Mouse (Mus musculus): Measurements from ENCODE around the gene Prkag1. TPM values are rescaled to one million over a fixed set of nuclear protein-coding genes. Genes with fewer than 3 reads are reported as not detected.

Gene Prkag1
- polyA plus RNA-seq, 1 experiment from 2014 or later = 95.9 TPM

DNA sequence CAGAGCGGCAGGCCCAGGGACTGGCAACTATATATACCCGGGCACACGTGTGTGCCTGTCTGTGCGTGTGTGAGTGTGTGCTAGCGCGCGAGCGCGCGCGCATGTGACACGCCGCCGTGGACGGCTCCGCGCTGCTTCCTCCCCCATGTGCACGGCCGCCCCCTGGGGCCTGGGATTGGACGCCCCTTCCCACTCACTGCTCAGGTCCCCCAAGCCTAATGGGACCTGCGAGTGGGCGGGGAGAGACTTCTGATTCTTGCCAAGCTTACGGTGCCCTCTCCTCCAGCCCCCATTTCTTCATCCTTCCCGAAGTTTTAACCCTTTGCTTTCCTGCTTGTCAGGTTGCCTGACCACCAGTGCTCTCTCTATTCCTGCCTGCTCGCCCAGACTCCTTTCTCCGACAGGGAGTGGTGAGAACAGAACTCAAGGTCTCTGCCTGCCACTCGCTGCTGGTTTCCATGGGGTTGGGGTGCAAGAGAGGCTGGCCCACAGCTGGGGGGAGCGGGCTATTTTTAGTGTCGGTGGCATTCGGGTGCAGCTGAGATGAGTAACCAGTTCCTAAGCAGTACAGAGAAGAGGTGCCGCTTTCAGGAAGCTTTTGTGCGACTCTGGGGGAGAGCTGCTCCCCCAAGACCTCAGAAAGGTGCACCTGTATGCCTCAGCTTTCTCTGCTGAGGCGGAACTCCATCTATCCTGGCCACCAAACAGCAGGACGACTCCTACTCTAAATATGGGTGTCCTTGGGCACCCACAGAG, 23.2 kb downstream of the Prkag1 start:
- WGBS = under 1% methylated on average over 34 of the region's 34 CpGs
- Histone ChIP-seq H3K27me3 (peaks cover 80% of the 10 kb centered on the region), H3K4me1 (peaks cover 48% of the 10 kb centered on the region)

DNA sequence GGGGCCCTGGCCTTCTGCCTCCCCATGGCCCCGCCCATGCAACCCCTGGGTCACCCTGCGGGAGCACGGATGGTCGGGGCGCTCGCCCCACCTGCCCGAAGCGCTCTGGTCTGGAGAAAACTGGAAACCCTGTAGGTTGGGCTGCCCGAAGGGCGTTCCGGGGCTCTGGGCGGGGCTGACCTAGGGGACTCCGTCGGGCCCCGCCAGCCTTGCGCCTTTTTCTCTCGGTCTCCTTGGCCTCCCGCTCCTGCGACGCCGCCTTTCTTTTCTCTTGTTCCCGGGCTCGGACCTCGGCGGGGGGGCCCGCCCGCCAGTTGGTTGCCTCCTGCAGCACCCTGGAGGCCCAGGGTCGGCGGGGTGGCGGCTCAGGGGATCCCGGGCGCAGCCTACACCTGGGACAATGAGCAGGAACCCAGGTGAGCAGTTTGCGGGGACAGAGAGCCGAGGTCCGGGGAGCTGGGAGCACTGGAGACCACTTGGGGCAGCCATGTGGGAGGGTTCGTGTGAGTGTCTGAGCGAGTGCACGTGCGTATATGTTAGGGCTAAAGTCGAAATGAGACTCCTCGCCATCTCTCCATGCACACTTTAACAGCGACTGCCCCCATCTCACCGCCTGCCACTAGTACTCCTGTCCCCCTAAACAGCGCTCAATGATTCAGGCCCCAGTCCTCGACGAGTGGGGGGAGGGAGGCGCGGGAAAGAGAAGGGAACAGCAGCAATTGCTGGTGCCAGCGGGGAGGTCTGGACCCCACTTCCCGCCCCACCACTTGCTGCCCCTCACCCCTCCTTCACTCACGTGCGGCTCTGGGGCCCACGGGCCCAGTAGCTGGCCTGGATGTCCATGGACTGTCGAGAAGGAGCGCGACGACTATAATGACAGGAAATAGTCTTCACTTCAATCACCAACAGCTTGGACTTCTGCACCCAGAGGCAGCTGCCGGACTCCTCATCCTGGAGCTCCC, 24.2 kb downstream of the Prkag1 start:
- peaks cover 9% of the 10 kb centered on the region; the same call in 1 of the 2 replicates for H3K36me3 ChIP-seq (ENCODE audit: poor library complexity, severe bottlenecking)
- no peak for ATAC-seq
- H3K9ac ChIP-seq = peak overlapping the region; percentile 46; the same call in 1 of the 2 replicates
- peaks cover 48% of the 10 kb centered on the region for H3K4me1 ChIP-seq
- H3K4me3 ChIP-seq = peak overlapping the region; percentile 43
- peaks cover 90% of the 10 kb centered on the region for H3K27me3 ChIP-seq
- H3K27ac ChIP-seq = no peak overlapping the region
- WGBS = under 1% methylated on average over 58 of the region's 58 CpGs
- H3K9me3 ChIP-seq (replicated peaks) = no peaks in the 10 kb centered on the region
- H3K4me2 ChIP-seq = peak overlapping the region; percentile 70

More for the DNA sequence above, 23.2 kb downstream of the Prkag1 start:
- H3K27ac ChIP-seq = no peak overlapping the region
- H3K9ac ChIP-seq = peak overlapping the region; percentile 51
- peak; percentile 53; the same call in 1 of the 2 replicates for ATAC-seq
- H3K36me3 ChIP-seq (ENCODE audit: poor library complexity, severe bottlenecking) = peaks cover 18% of the 10 kb centered on the region
- H3K9me3 ChIP-seq (replicated peaks) = no peaks in the 10 kb centered on the region
- H3K4me2 ChIP-seq = peak overlapping the region; percentile 70
- H3K4me3 ChIP-seq = peak overlapping the region; percentile 43

DNA sequence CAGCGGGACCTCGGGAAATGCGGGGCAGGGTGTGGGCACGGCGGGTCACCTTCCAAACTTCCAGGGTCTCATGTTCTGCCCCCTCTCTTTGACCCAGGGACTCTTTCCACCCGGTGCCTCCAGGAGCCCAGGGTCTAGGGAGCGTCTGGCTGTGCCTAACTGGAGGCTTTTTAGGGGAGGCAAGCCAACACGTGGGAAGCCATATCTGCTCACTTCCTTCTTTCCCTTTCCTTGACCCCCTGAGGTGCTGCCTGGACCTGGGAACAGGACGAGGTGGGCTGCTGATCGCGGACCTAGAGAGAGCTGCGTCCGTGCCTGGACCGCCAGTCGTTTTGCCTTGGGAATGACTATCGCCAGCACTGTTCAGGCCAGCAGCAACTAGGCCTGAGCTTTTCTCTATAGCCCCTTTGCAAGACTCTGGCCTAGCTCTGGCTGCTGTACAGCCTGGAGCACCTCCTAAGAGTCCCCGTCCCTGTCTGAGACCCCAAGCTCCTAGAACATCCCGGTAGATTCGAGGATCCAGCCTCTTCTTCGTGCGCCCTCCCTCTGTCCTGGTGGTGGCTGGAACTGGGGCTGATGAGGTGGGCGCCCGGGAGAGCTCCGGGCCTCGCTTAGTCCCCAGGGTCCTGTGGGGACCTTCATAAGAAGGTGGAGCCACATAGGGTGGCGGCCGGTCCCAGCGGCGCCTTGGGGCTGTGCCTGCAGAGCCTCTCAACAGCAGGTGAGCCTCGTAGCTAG, 25.1 kb downstream of the Prkag1 start:
- Histone ChIP-seq H3K4me2 (peak overlapping the region; percentile 71), H3K27ac (no peak overlapping the region), H3K4me3 (peak overlapping the region; percentile 43), H3K27me3 (peaks cover 98% of the 10 kb centered on the region), H3K9me3 (replicated peaks) (no peaks in the 10 kb centered on the region), H3K9ac (no peak overlapping the region), H3K4me1 (peaks cover 48% of the 10 kb centered on the region), H3K36me3 (ENCODE audit: poor library complexity, severe bottlenecking) (0 out of 2 replicates have a peak, but pooled peaks cover 3% of the 10 kb centered on the region)
- 2% methylated on average over 30 of the region's 30 CpGs for WGBS
- ATAC-seq = no peak

DNA sequence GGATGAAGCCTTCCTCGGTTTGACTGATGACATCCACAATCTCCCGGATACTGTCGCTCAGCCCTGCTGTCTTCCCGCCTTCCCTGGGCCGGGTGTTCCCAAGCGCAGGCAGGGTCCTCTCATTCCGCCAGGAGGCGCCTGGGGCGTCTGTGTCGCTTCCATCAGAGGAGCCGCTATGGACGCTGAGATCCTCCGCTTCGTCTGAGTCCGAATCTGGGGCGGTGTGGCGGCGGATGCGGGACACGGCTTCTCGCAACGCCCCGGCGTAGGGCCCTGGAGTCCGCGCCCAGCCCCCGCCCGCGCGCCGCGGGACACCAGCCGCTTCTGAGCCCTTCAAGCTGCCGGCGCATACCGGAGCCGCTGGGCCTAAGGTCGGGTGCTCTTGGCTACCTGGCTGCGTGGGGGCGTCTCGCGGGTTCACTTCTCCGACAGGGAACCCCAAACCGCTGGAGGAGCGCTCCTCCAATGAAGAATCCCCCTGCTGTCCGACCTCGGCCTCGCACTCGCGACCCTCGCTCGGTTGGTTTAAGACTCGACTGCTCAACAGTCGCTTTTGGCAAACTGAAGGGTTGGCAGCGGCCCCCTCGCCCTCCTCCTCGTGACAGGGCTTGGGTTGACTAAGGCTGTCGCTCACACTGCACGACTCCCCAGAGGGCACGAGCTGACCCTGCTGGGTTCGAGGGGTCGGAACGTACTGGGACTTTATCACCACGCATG, 25.8 kb downstream of the Prkag1 start:
- WGBS = under 1% methylated on average over 64 of the region's 64 CpGs
- H3K4me1 ChIP-seq = peaks cover 48% of the 10 kb centered on the region

DNA sequence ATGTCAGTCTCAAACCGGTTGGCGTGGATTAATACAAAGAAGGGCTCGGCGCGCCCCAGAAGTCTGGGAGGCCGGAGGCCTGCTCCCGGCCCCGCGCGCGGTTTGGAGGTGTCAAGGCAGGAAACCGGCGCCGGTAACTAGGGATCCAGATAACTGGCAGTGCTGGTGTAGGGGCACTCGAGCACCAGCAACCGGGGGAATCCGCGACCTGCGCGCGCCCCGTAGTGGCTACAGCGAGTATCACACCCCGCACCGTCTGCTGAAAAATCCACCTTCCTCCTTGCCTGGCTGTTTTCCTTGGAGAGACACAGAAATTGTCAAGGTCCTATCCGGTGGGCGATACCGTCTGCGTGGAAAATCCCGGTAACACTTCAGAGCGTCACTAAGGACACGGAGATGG, 27.3 kb downstream of the Prkag1 start:
- WGBS = under 1% methylated on average over 32 of the region's 32 CpGs
- Histone ChIP-seq H3K27me3 (peaks cover 100% of the 10 kb centered on the region), H3K9me3 (replicated peaks) (no peaks in the 10 kb centered on the region), H3K4me2 (peak overlapping the region; percentile 40), H3K4me3 (peak overlapping the region; percentile 6; the same call in 1 of the 2 replicates), H3K36me3 (ENCODE audit: poor library complexity, severe bottlenecking) (no peaks in the 10 kb centered on the region), H3K9ac (no peak overlapping the region), H3K27ac (no peak overlapping the region), H3K4me1 (peaks cover 48% of the 10 kb centered on the region)
- peak; percentile 50; the same call in 1 of the 2 replicates for ATAC-seq

More for the DNA sequence above, 25.8 kb downstream of the Prkag1 start:
- H3K4me2 ChIP-seq = peak overlapping the region; percentile 71
- no peaks in the 10 kb centered on the region for H3K36me3 ChIP-seq (ENCODE audit: poor library complexity, severe bottlenecking)
- H3K27ac ChIP-seq = no peak overlapping the region
- peak overlapping the region; percentile 43 for H3K4me3 ChIP-seq
- ATAC-seq = peak; percentile 55
- H3K9me3 ChIP-seq (replicated peaks) = no peaks in the 10 kb centered on the region
- H3K27me3 ChIP-seq = peaks cover 99% of the 10 kb centered on the region
- H3K9ac ChIP-seq = peak overlapping the region; percentile 66

DNA sequence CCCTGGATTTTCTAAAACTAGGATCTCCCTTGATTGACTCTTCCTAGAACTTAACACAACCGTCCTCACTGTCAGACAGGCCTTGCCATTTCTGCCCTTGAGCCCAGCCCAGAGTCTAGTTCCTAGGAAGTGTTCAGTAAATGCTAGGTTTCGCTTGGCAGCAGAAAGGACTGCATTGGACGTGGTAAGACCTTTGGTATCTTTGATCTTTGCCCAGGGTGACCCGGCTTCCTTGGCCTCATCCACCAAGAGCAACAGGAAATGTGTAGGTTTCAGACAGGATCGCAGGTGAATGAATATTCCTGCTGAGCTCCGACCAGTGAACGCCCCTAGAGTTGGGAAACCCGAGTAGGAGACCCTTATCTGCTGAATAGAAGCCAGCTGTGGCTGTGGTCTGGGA, 28.4 kb downstream of the Prkag1 start:
- no peak for ATAC-seq
- peaks cover 99% of the 10 kb centered on the region for H3K27me3 ChIP-seq
- no peak overlapping the region for H3K4me2 ChIP-seq
- H3K9ac ChIP-seq = no peak overlapping the region
- H3K4me1 ChIP-seq = peaks cover 45% of the 10 kb centered on the region
- H3K4me3 ChIP-seq = no peak overlapping the region
- no peaks in the 10 kb centered on the region for H3K36me3 ChIP-seq (ENCODE audit: poor library complexity, severe bottlenecking)
- H3K27ac ChIP-seq = no peak overlapping the region
- 2% methylated on average over 8 of the region's 8 CpGs for WGBS
- H3K9me3 ChIP-seq (replicated peaks) = no peaks in the 10 kb centered on the region

DNA sequence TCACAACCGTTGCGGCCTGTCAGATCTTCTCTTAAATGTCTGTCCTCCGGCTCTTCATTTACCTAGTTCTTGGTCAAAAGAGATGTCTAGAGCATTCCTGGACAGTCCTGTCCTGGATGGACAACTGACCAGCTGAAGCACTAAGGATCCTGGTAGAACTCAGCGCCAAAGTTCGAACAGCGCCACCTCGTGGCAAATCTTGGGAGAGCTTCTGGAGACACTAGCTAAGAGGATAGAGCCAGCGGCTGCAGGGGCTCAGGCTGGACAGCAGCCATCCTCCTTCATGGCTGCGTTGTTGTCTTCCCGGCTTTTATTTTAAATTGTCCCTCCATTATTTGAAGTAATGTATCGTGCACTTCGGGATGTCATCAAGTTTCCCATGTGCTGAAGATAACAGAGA, 31.9 kb downstream of the Prkag1 start:
- Histone ChIP-seq H3K9ac (no peak overlapping the region), H3K27me3 (peaks cover 97% of the 10 kb centered on the region), H3K4me1 (peaks cover 27% of the 10 kb centered on the region), H3K27ac (no peak overlapping the region), H3K4me2 (no peak overlapping the region), H3K36me3 (ENCODE audit: poor library complexity, severe bottlenecking) (no peaks in the 10 kb centered on the region), H3K4me3 (no peak overlapping the region), H3K9me3 (replicated peaks) (no peaks in the 10 kb centered on the region)
- 11% methylated on average over 12 of the region's 12 CpGs for WGBS
- ATAC-seq = no peak

DNA sequence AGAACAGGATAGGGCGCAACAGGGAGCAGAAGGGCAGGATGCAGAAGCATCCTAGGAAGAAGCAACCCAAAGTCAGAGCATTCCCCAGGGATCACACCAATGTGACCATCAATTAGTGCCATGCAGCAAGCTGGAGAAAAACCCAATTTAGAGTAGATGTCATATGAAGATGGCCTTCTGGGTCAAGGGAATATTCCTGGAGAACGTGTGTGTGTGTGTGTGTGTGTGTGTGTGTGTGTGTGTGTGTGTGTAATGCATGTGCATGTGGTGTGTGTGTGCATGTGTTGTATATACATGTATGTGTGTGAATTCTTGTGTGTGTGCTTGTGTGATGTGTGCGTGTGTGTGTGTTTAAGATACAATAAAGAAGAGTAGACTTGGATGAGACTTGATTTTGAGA, 32.4 kb downstream of the Prkag1 start:
- no peak overlapping the region for H3K27ac ChIP-seq
- WGBS = 42% methylated on average over 3 of the region's 3 CpGs
- no peaks in the 10 kb centered on the region for H3K36me3 ChIP-seq (ENCODE audit: poor library complexity, severe bottlenecking)
- H3K4me2 ChIP-seq = no peak overlapping the region
- H3K9ac ChIP-seq = no peak overlapping the region
- no peak overlapping the region for H3K4me3 ChIP-seq
- peaks cover 23% of the 10 kb centered on the region for H3K4me1 ChIP-seq
- no peaks in the 10 kb centered on the region for H3K9me3 ChIP-seq (replicated peaks)
- ATAC-seq = no peak
- peaks cover 97% of the 10 kb centered on the region for H3K27me3 ChIP-seq

DNA sequence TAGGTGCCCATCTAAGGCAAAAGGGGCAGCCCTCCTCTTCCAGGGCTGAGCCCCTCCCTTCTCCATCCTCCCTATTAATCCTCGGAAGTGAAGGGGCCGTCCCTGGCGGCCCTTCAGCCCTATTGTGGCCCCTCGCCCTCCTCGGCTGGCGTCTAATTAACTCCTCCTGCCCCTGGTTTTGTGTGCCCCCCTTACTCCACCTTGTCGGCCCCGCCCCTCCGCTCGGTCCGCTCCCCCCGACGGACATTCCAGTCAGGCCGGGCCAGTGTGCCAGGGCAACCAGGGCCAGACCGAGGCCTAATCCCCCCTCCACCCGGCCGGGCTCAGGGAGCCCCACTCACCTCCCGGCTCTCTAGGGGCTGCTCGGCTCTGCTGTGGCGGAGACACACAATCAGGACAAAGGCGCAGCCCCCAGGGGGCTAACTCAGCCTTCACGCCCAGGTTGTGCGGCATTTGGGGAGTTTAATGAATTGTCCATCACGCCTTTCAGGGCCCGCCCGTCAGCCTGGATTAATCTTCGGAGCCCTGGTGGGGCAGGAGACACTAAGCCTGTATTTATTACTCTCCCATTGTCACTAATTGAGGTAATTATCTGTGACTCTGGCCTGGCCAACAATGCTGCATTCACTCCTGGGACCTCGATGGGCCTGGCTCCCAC, 33.4 kb downstream of the Prkag1 start:
- Histone ChIP-seq H3K9me3 (replicated peaks) (no peaks in the 10 kb centered on the region), H3K4me1 (peaks cover 27% of the 10 kb centered on the region), H3K9ac (0 out of 2 replicates have a peak overlapping the region, but pooled peaks have one; percentile 7), H3K27ac (no peak overlapping the region), H3K4me2 (peak overlapping the region; percentile 41), H3K4me3 (0 out of 2 replicates have a peak overlapping the region, but pooled peaks have one; percentile 1), H3K27me3 (peaks cover 97% of the 10 kb centered on the region), H3K36me3 (ENCODE audit: poor library complexity, severe bottlenecking) (no peaks in the 10 kb centered on the region)
- peak; percentile 87 for ATAC-seq
- under 1% methylated on average over 28 of the region's 28 CpGs for WGBS

DNA sequence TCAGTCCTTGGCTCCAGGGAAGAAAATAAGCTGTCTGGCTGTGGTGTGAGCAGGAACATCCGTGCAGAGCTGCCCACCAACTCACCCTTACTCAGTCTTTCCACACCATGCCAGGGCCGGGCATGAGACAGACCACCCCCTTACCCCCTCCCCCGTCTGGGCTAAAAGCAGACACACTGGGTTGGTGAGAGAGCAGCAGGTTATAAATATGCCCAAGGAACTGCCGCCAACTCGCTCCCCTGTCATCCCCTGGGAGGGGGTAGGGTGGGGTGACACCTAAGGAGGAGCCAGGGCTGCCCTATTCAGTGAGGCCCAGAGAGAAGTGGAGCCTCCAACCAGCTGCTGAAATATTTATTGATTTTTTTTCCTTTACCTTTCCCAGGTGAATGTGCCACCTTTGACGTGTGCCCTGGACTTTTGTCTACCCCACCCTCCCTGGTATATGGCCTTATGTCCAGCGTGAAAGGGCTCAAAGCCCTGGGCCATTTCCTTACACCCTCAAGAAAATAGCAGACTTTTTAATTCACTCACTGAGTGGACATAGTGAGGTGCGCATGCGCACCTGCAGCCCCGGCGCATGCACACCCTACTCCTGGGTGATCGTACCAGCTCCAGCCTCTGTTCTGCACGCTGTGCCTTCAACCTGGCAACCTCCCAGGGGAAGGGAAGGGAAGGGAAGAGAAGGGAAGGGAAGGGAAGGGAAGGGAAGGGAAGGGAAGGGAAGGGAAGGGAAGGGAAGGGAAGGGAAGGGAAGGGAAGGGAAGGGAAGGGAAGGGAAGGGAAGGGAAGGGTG, 34.3 kb downstream of the Prkag1 start:
- H3K9ac ChIP-seq = no peak overlapping the region
- H3K36me3 ChIP-seq (ENCODE audit: poor library complexity, severe bottlenecking) = no peaks in the 10 kb centered on the region
- ATAC-seq = peak; percentile 54; the same call in 1 of the 2 replicates
- H3K4me3 ChIP-seq = no peak overlapping the region
- H3K4me2 ChIP-seq = no peak overlapping the region
- WGBS = 2% methylated on average over 13 of the region's 13 CpGs
- H3K4me1 ChIP-seq = peaks cover 34% of the 10 kb centered on the region
- peaks cover 97% of the 10 kb centered on the region for H3K27me3 ChIP-seq
- no peaks in the 10 kb centered on the region for H3K9me3 ChIP-seq (replicated peaks)
- no peak overlapping the region for H3K27ac ChIP-seq

Measured in forebrain, embryonic 13.5 days (tissue).